Mouse (Mus musculus) B cell, adult (primary cell): ENCODE data around the gene Cdpf1. TPM values are rescaled to one million over a fixed set of nuclear protein-coding genes. Genes with fewer than 3 reads are reported as not detected.

ENCODE experiments used
- total RNA-seq: library from RNA; stranded (reverse); gene quantifications from 4 replicates; pipeline ENCODE4 v1.2.4, GENCODE M21; 2023; ENCODE audit not compliant: inconsistent age

Gene Cdpf1
- total RNA-seq, result 13.5 to 20.9 TPM (median 15.0 TPM) in 4 replicates

DNA sequence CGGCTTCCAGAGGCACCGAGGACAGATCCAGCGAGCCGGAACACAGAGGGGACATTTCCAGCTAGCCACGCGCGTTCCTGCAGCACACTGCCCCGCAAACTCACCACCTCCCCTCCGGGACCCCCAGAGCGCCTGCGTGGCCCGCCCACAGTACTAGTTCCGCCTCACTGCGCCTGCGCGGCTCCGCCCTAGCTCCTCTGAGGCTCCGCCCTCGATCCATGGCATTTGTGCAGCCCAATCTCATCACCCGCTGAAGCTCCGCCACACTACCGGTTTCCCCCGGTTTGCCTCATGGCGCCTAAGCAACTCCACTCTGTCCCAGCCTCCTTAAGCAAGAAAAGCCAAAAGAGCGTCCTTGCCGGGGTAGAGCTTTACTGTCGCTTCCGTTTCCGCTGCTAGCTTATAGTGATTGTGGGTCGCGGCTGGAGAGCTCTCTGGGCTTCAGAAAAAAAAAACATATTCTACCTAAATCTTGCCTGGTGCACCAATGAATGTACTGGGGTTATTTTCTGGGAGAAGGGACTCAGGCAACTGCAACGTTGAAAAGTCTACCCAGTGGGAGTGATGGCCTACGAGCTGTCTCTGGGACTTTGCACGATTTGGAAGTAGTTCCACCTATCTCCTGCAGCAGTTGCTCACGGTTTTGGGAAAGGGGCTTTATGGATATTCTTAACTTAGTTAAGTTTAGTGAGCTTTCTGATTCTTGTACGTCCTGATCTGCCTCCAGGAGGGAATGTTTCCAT lies at the start of gene Cdpf1:
Cdpf1 (minus strand) TSS at position 163 of the 743 bp plus-strand sequence.

DNA sequence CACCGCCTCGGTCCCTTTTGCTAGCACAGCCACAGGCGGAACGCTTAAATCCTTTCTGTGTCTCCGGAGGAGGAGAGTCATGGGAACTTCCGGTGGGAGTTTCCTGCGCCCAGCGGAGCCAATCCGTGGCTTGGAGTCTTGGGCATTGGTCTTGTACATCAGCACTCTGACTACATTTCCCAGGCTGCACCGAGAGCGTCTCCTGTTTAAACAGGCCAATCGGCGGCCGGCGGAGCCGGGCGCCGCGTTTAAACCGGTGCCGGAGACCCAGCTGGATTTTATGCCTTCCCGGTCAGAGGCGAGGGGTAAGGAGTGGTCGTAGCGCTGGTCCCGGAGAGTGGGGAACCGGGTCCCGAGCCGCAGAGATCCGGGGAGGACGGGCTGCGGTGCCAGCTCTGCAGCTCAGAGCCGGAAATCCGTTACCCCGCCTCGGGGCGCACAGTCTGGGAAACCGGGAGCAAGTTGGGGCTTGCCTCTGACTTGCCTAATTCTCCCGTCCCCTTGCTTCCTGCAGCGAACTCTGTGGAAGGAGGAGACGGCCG lies 48.1 kb upstream of the Cdpf1 start, which contains the start of gene Gtse1:
Gtse1 (plus strand) TSS at position 256 of the 542 bp plus-strand sequence.

DNA sequence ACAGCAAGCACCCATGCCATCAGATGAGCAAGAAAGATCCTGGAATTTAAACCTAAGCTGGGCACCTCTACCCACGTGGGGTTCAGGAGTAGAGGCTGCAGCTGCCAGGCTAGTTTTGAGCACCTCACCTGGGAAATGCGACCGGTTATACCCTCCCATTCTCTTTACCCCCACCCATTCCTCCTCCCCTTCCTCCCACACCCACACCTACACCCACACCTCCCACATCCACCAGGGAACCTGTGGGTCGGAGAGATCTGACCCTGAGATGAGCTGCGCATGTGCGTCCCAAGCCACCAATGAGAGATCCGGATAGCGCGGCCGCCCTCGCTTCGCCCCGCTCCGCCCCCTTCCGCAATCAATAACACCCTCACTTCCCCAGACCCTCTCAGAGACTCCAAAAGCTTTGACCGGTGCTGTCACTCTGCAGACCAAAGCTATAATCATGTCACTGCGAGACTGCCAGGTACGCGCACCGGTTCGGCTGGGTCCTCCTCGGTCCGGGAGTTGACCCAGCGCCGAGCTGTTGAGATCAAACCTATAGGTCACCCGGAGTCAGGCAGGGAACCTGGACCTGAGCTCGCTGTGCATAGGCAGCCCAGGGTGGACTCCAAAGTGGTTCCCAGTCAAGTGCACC lies 20.6 kb upstream of the Cdpf1 start, which contains the start of gene Ttc38:
Ttc38 (plus strand) TSS at position 353 of the 637 bp plus-strand sequence.

DNA sequence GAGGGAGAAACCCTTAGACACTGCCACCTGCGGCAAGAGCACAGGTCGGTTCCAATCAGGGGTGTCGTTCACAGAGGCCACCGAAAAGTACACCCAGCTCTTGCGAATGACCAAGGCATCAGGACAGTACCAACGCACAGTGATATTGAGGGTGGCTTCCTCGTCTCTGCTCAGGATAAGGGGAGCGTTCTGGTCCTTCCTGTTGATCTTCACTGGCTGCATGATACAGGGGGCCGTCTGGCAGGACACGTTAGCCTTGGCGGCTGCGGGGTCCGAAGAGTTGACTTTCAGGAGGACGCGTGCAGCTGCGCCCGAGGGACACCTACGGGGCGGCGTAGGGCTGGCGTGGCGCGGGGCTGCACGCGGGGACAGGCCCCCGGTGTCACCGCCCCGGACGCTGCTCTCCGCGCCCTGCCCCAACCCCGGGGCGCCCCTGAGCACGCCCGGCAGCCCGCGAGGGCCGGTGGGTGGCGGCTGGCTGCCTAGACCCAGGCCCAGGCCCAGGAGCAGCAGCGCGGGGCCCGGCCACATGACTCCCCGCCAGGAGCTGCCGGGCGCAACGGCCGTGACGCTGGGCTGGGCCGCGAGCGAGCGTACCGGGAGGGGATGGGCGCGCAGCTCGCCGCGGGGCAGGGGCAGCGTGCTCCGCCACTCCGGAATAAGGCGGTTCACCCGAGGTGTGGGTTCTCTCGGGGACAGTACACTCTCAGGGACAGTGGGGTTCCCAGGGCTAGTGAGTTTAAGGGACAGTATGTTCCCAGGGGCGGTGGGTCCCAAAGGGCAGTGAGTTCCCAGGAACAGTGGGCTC lies 9.9 kb upstream of the Cdpf1 start, which contains the start of gene Pkdrej:
Pkdrej (minus strand) TSS at position 532 of the 808 bp plus-strand sequence.

Other genes starting within 250 kb of the Cdpf1 start
- gene Wnt7b, start 229.2 kb downstream of the Cdpf1 start, total RNA-seq, result not detected in 4 replicates
- not detected in 4 replicates for gene Ppara, start 76.7 kb downstream of the Cdpf1 start, total RNA-seq
- gene Pkdrej, start 10.0 kb upstream of the Cdpf1 start, total RNA-seq, result not detected in 4 replicates
- gene Ttc38, start 20.6 kb upstream of the Cdpf1 start, total RNA-seq, result 13.2 to 16.1 TPM (median 14.3 TPM) in 4 replicates
- gene Gtse1, start 48.0 kb upstream of the Cdpf1 start, total RNA-seq, result 2.6 to 3.5 TPM (median 3.1 TPM) in 4 replicates
- 28.3 to 34.9 TPM (median 31.5 TPM) in 4 replicates for gene Trmu, start 67.6 kb upstream of the Cdpf1 start, total RNA-seq
- gene Celsr1, start 222.1 kb upstream of the Cdpf1 start, total RNA-seq, result 0.42 to 1.8 TPM (median 0.51 TPM) in 4 replicates
- gene Gramd4, start 246.0 kb upstream of the Cdpf1 start, total RNA-seq, result 45.9 to 62.6 TPM (median 56.1 TPM) in 4 replicates